Mouse (Mus musculus) testis, postnatal 10 days (tissue): ENCODE measurements at regions not wholly inside any gene's neighbourhood (a gene's known extent, or its start where the extent isn't known, plus 50 kb on each side); places are given as distances from the start of the nearest gene placed in this dataset.

Experiments used
- DNase-seq: peaks from one replicate; pipeline ENCODE4 v3.0.0; 2021; ENCODE audit warnings: low spot score

DNA sequence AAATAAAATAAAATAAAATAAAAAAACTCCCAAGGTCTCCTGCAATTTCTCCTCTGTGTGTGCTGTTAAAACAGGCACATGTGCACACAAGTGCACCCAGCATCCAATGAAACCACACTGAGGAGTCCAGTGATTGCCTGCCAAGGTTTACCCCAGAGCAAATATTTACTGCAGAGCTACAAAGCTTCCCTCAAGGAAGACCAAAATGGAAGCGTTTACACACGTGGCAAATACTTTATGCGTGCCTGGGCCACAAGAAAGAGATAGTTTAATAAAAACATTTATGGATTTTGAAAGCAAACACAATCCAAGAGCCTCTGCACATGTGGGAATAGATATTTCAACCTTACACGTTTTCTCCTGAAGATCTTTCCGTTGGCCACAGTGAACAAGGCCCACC lies 265.4 kb upstream of the Nfe2l3 start:
- DNase-seq = no peak

- peak; percentile 92 for DNase-seq
These were observed 264.4 kb upstream of the Nfe2l3 start for GRCm38 (mm10) chr6:51168048-51168447.

GRCm38 (mm10) chr6:51168775-51169695 lies 263.4 kb upstream of the Nfe2l3 start:
- peak; percentile 54 for DNase-seq

- peak; percentile 52 for DNase-seq
These were observed 262.5 kb upstream of the Nfe2l3 start for GRCm38 (mm10) chr6:51169971-51170411.

- DNase-seq = peak; percentile 73
These were observed 262.1 kb upstream of the Nfe2l3 start for GRCm38 (mm10) chr6:51170414-51170813.

DNA sequence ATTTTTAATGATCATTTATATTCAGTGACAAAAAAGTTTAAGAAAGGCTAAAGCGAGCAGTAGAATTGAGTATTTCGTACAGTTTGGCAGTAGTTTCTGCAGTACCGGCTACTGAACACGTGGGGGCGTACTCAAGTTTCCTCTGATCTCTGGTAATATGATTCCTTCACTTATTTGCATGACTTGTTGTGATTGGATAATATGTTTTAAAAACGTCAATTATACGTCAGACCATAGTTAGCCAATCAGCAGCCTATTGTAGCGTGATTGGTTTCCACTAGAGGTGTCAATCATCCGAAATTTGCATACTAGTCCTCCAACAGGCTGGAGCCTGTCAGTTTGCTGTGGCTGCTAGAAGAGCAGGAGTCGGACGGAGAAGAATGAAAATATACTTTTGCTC lies 261.6 kb upstream of the Nfe2l3 start:
- peak; percentile 55 for DNase-seq

- DNase-seq = peak; percentile 66
These were observed 260.7 kb upstream of the Nfe2l3 start for GRCm38 (mm10) chr6:51171761-51172160.

DNA sequence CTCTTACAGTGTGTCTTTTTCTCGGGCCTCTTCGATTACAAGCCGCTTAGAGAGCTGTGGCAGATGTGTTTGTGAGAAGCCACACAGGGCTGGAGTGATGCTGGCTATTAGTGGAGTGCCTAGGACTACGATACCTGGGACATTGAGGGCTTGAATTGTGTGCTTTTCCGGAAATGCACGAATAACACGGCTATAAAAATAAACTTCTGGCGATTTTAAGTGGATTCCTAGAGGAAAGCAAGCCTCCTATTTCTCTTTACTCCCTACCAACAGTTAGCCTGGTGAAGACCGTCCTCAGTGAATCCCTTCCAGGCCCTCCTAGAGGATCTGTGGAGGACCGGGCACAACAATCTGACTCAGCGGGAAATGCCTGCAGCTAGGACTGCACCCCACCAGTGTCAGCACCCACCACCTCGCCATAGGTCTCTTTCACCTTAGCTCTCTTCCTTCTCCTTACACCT lies 260.1 kb upstream of the Nfe2l3 start:
- no peak for DNase-seq

DNA sequence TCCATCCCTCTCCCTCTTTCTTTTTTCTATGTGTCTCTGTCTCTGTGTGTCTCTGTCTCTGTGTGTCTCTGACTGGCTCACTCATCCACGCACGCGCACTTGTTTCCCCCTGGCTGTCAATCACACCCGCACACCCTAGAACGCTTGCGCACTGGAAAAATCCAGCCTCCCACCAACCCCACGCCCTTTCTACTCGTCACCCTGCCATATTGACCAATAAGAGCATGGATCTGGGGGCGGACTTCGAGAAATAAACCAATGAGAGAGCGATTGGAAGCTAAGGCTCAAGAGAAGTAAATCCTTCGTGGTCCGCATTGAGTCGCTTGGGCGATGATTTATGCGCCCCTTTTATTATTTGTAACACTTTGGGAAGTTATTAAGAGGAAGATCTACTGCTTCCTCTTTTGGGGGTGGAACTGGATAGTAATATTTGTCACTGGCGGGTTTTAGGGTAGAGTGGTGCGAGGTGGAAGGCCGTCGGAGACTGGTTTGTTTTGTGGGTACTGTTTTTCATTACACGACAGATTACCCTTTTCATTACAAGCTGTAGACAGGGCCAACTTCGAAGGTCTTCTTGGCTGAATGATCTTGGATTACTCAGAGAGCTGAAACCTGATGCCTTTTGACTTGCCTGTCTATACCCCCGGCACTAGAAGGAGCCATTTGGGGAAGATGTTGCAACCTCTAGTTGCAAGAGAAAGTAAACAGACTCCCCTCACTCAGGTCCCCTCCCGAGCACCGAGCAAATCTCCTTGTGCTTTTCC lies 259.4 kb upstream of the Nfe2l3 start:
- peak; percentile 70 for DNase-seq

DNA sequence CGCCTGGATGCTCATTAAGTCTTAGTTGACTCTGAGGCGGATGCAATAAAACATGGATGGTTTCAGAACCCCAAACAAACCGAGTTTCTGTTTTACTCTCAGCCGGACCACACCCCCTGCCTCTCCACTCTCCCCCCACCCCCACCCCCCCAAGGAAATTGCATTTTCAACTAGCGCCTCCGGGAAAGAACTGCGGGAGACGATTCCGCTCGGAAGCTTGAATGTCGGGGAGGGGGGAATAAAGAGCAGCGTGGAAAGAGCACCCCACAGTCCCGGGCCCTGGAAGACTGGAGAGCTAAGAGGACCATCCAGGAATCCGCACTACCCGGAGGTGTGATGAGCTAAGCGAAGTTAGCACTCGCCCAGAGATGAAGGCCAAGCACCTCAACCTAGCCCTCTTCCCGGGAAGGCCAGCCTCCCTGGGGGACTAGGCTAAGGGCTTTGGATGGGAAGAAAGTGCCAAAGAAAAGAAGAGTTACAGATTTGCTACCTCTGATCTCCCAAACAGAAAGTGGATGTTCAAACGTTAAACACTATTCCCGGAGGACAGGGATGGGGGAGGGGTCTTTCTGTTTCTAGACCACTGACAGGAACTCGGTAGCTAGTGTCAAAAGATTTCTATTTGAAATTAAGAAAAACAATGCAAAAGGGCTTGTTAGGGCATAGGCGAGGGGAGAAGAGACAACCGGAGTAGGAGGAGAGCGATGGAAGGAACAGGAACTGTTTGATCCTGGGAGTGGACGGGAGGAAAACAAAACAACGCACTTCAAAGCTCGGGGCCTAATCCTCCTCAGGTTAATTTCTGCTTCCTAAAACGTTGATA lies 258.6 kb upstream of the Nfe2l3 start:
- DNase-seq = no peak

- no peak for DNase-seq
These were observed 257.9 kb upstream of the Nfe2l3 start for GRCm38 (mm10) chr6:51174443-51175021.

GRCm38 (mm10) chr6:51175616-51176590 lies 256.6 kb upstream of the Nfe2l3 start:
- DNase-seq = no peak

DNA sequence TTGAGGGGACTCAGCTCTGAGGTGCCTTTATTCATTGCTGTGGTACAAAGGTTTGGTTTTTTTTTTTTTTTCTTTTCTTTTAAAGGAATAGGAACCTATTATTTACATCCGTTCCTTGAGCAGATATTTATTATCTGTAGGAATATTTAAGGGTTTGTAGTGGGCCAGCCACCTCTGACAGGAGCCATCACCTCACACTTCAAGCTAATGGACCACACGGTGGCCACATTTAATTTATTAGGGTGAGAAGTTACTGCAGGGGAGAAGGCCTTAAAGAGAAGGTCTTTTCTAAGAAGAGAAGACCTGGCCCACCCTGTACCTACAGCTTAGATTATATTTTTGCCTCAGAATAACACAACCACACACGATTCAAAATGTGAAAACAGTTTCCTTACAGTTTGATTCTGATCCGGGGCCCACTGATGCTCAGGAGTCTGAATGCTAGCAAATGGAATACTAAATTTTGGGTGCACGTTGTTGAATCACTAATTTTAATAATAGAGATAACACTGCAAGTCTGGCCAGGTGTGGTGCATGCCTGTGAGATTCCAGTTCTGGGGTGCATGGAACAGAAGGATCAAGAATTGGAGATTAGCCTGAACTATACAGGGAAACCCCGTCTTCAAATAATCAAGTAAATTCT lies 255.6 kb upstream of the Nfe2l3 start:
- DNase-seq = no peak

GRCm38 (mm10) chr6:51177701-51178060 lies 254.8 kb upstream of the Nfe2l3 start:
- no peak for DNase-seq

DNA sequence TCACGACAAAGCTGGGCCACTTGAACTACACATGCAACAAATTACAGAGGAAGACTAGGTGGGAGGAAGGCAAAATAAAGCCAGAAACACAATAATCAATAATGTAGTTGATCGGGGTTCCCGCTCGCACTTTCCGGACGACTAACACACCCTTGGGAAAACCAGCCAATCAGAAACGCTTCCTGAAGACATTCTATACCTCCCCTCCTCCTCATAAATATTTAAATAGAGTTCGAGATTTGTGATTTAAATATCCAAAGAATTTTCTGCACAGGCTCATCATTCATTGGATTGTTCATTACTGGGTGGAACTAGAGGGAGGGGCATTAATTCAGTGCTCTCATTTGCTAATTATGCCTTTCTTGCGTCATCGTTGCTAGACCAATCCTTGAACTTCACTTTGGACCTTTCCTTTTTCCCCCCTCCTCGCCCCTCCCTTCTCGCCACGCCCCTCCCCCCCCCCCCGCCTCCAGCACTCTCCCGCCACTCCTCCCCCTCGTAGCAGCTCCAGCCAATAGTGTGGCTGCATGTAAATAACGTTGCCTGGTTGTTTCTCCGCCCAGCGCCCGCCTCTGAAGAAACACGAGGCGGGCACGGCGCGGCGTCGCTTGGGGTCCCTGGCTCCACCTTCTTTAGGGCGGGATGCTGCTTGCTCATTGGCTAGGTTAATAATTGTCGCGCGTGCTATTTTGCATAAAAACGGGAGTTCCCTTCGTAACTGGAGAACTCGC lies 254.2 kb upstream of the Nfe2l3 start:
- DNase-seq = peak; percentile 87

DNA sequence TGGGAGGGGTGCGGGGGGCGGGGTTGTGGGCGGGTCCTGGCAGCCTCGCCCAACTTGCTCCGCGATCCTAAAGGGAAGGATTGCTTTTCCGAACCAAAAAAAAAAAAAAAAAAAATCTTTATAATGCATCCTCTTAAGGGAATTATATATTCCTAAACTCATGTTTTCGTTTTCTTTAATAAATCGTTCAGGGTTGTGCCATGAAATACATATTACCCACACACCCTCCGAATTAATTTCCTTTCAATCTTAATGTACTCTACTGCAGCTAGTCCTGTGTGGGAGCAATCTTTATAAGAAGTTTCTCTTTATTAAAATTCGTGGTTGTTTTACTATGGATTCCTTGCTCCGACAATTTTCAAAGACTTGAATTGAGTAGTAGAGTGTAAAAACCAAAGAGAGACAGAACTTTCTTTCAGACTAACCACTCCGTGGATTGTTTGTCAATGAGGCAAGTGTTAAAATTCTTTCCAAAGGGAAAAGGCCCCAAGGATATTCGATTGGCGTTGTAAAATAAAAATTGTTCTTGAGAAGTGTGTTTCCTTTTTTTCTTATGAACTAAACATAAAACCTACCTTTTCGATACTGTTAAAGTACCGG lies 253.6 kb upstream of the Nfe2l3 start:
- DNase-seq = no peak

DNA sequence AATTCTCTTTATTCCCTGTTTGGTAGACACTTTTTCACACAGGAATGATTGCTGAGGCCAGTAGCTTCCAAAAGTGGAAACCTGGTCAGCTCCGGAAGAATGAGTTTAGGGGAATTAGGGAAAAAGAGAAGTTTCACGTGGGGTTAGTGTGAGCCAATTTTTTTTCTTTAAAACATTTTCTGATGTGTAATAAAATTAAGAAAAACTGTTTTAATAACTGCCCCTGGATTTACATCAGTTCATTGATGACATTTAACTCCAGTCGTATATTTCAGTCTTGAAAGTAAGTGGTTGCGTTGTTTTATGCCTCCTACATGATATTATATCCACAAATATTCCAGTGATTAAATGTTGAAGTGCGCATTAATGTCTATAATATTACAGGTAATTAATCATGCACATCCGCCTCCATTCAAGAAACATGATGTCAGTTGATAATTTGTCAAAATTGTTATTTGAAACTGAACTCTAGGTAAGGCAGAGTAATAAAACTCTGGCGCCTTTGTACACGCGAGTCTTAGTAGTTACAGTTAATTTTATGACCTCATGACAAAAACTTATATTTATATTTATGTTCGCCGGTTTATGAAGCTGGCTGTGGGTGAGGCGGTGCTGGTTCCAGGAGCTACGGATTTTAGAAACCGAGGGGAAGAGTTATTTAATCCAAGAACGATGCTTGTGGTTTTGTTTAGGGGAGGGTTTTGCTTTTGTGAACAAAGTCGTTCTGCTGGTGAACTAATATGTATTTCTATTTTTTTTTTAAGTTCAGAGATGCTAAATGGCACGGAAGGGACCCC lies 252.5 kb upstream of the Nfe2l3 start:
- DNase-seq = no peak
